Mouse (Mus musculus) liver, embryonic 13.5 days (tissue): ENCODE results near the gene Pidd1. TPM values are rescaled to one million over a fixed set of nuclear protein-coding genes. Genes with fewer than 3 reads are reported as not detected.

Experiments
- polyA plus RNA-seq: library from polyadenylated mRNA; unstranded; fragments of >200 nt; fragmentation: Nextera tagmentation; extraction: Ambion mirVana; gene quantifications from 2 replicates; pipeline ENCODE4 v1.2.1, GENCODE M21; 2015

Pidd1 gene
- polyA plus RNA-seq, 1 experiment from 2014 or later = 10.9 TPM

Other genes starting within 250 kb of the Pidd1 start
- 12.2 and 15.5 TPM in 2 replicates for gene Lrrc56, start 249.9 kb downstream of the Pidd1 start, polyA plus RNA-seq
- 0.59 and 0.71 TPM in 2 replicates for gene Lmntd2, start 229.9 kb downstream of the Pidd1 start, polyA plus RNA-seq
- 23.9 and 26.7 TPM in 2 replicates for gene Rassf7, start 228.2 kb downstream of the Pidd1 start, polyA plus RNA-seq
- 32.6 and 34.9 TPM in 2 replicates for gene Phrf1, start 215.2 kb downstream of the Pidd1 start, polyA plus RNA-seq
- 6.3 and 6.4 TPM in 2 replicates for gene Irf7, start 177.5 kb downstream of the Pidd1 start, polyA plus RNA-seq
- gene Cdhr5, start 167.2 kb downstream of the Pidd1 start, polyA plus RNA-seq = 0.10 and 0.32 TPM in 2 replicates
- 0.22 TPM in 1 of 2 replicates, not detected in the other for gene Sct, start 164.9 kb downstream of the Pidd1 start, polyA plus RNA-seq
- gene Drd4, start 152.0 kb downstream of the Pidd1 start, polyA plus RNA-seq = 0.03 TPM in 1 of 2 replicates, not detected in the other
- gene Deaf1, start 116.3 kb downstream of the Pidd1 start, polyA plus RNA-seq = 16.3 and 17.1 TPM in 2 replicates
- 18.2 and 19.6 TPM in 2 replicates for gene Tmem80, start 116.3 kb downstream of the Pidd1 start, polyA plus RNA-seq
- 5.1 and 6.6 TPM in 2 replicates for gene Eps8l2, start 105.1 kb downstream of the Pidd1 start, polyA plus RNA-seq
- 518 and 542 TPM in 2 replicates for gene Taldo1, start 51.8 kb downstream of the Pidd1 start, polyA plus RNA-seq
- 18.1 and 18.3 TPM in 2 replicates for gene Gatd1, start 29.9 kb downstream of the Pidd1 start, polyA plus RNA-seq
- 0.10 and 0.14 TPM in 2 replicates for gene Cend1, start 14.5 kb downstream of the Pidd1 start, polyA plus RNA-seq
- gene Slc25a22, start 6.1 kb downstream of the Pidd1 start, polyA plus RNA-seq = 16.6 and 20.4 TPM in 2 replicates
- gene Rplp2, start 3.3 kb upstream of the Pidd1 start, polyA plus RNA-seq = 1,223 and 1,240 TPM in 2 replicates
- gene Pnpla2, start 11.2 kb upstream of the Pidd1 start, polyA plus RNA-seq = 11.9 and 13.8 TPM in 2 replicates
- gene Cracr2b, start 17.1 kb upstream of the Pidd1 start, polyA plus RNA-seq = 3.6 and 4.0 TPM in 2 replicates
- gene Cd151, start 23.4 kb upstream of the Pidd1 start, polyA plus RNA-seq = 4.1 and 5.0 TPM in 2 replicates
- 63.9 and 72.4 TPM in 2 replicates for gene Polr2l, start 31.1 kb upstream of the Pidd1 start, polyA plus RNA-seq
- gene Tspan4, start 31.2 kb upstream of the Pidd1 start, polyA plus RNA-seq = 49.3 and 49.7 TPM in 2 replicates
- 28.0 and 31.3 TPM in 2 replicates for gene Chid1, start 95.8 kb upstream of the Pidd1 start, polyA plus RNA-seq
- gene Ap2a2, start 118.1 kb upstream of the Pidd1 start, polyA plus RNA-seq = 65.4 and 73.2 TPM in 2 replicates
- gene Muc6, start 211.3 kb upstream of the Pidd1 start, polyA plus RNA-seq = 1.1 and 1.7 TPM in 2 replicates
- 0.03 and 0.05 TPM in 2 replicates for gene Muc2, start 246.3 kb upstream of the Pidd1 start, polyA plus RNA-seq